Mouse (Mus musculus) hindlimb bud, embryonic 11.5 days (tissue): ENCODE results near the gene Slc10a6.
A peak's percentile ranks its signal among the peaks of the same experiment; 100 is the strongest.

Source experiments
- DNase-seq: peaks from one replicate; pipeline ENCODE4 v3.0.0-alpha.2; 2012; ENCODE audit warnings: low read depth, low spot score; ENCODE audit errors: extremely low spot score

The Slc10a6 gene

GRCm38 (mm10) chr5:103620301-103620973 is 8.8 kb downstream of the Slc10a6 start:
- DNase-seq = no peak

GRCm38 (mm10) chr5:103617191-103617590 is 12.0 kb downstream of the Slc10a6 start:
- no peak for DNase-seq

GRCm38 (mm10) chr5:103614356-103614755 is 14.8 kb downstream of the Slc10a6 start:
- no peak for DNase-seq

- no peak for DNase-seq
These were observed 16.9 kb downstream of the Slc10a6 start for GRCm38 (mm10) chr5:103612316-103612715.

GRCm38 (mm10) chr5:103610856-103611472 is 18.2 kb downstream of the Slc10a6 start:
- DNase-seq = no peak

- no peak for DNase-seq
These were observed 19.1 kb downstream of the Slc10a6 start for GRCm38 (mm10) chr5:103610148-103610547.

GRCm38 (mm10) chr5:103605707-103606106 is 23.5 kb downstream of the Slc10a6 start:
- no peak for DNase-seq

- DNase-seq = no peak
These were observed 25.9 kb downstream of the Slc10a6 start for GRCm38 (mm10) chr5:103603115-103603893.

GRCm38 (mm10) chr5:103598881-103599280 is 30.3 kb downstream of the Slc10a6 start:
- DNase-seq = no peak

- DNase-seq = no peak
These were observed 30.9 kb downstream of the Slc10a6 start for GRCm38 (mm10) chr5:103598264-103598663.

- no peak for DNase-seq
These were observed 31.6 kb downstream of the Slc10a6 start for GRCm38 (mm10) chr5:103597604-103598003.

GRCm38 (mm10) chr5:103596467-103597146 is 32.6 kb downstream of the Slc10a6 start:
- DNase-seq = peak; percentile 14

- DNase-seq = no peak
These were observed 33.6 kb downstream of the Slc10a6 start for GRCm38 (mm10) chr5:103595394-103596226.

GRCm38 (mm10) chr5:103593575-103593974 is 35.6 kb downstream of the Slc10a6 start:
- no peak for DNase-seq

GRCm38 (mm10) chr5:103592706-103593105 is 36.5 kb downstream of the Slc10a6 start:
- no peak for DNase-seq

- DNase-seq = no peak
These were observed 37.4 kb downstream of the Slc10a6 start for GRCm38 (mm10) chr5:103591846-103592245.

- DNase-seq = no peak
These were observed 42.0 kb downstream of the Slc10a6 start for GRCm38 (mm10) chr5:103587219-103587618.

- DNase-seq = no peak
These were observed 49.4 kb downstream of the Slc10a6 start for GRCm38 (mm10) chr5:103579680-103580420.

- no peak for DNase-seq
These were observed 59.8 kb downstream of the Slc10a6 start for GRCm38 (mm10) chr5:103569446-103569845.

- no peak for DNase-seq
These were observed 61.2 kb downstream of the Slc10a6 start for GRCm38 (mm10) chr5:103568034-103568433.
